Mouse (Mus musculus): Measurements from ENCODE around the gene Sestd1. TPM values are rescaled to one million over a fixed set of nuclear protein-coding genes. Genes with fewer than 3 reads are reported as not detected.

Gene Sestd1
- total RNA-seq, 1 experiment from 2014 or later: 22.2 TPM

- no peak for ATAC-seq (replicated peaks; ENCODE audit: low read depth, poor library complexity, severe bottlenecking)
These were observed 5.3 kb downstream of the Sestd1 start for GRCm38 (mm10) chr2:77274976-77275641.

GRCm38 (mm10) chr2:77272953-77273352 is 7.4 kb downstream of the Sestd1 start:
- ATAC-seq (replicated peaks; ENCODE audit: low read depth, poor library complexity, severe bottlenecking): no peak

- ATAC-seq (replicated peaks; ENCODE audit: low read depth, poor library complexity, severe bottlenecking): no peak
These were observed 9.6 kb downstream of the Sestd1 start for GRCm38 (mm10) chr2:77270781-77271180.

GRCm38 (mm10) chr2:77270136-77270535 is 10.3 kb downstream of the Sestd1 start:
- no peak for ATAC-seq (replicated peaks; ENCODE audit: low read depth, poor library complexity, severe bottlenecking)

- ATAC-seq (replicated peaks; ENCODE audit: low read depth, poor library complexity, severe bottlenecking): no peak
These were observed 11.7 kb downstream of the Sestd1 start for GRCm38 (mm10) chr2:77268612-77269239.

GRCm38 (mm10) chr2:77266931-77267330 is 13.5 kb downstream of the Sestd1 start:
- ATAC-seq (replicated peaks; ENCODE audit: low read depth, poor library complexity, severe bottlenecking): no peak

GRCm38 (mm10) chr2:77266011-77266410 is 14.4 kb downstream of the Sestd1 start:
- ATAC-seq (replicated peaks; ENCODE audit: low read depth, poor library complexity, severe bottlenecking): peak; percentile 27

- peak; percentile 10; the same call in 1 of the 2 replicates for ATAC-seq (replicated peaks; ENCODE audit: low read depth, poor library complexity, severe bottlenecking)
These were observed 15.1 kb downstream of the Sestd1 start for GRCm38 (mm10) chr2:77265301-77265700.

- ATAC-seq (replicated peaks; ENCODE audit: low read depth, poor library complexity, severe bottlenecking): peak; percentile 53
These were observed 15.8 kb downstream of the Sestd1 start for GRCm38 (mm10) chr2:77264550-77264949.

- ATAC-seq (replicated peaks; ENCODE audit: low read depth, poor library complexity, severe bottlenecking): peak; percentile 37
These were observed 16.6 kb downstream of the Sestd1 start for GRCm38 (mm10) chr2:77263477-77264435.

GRCm38 (mm10) chr2:77260134-77260533 is 20.3 kb downstream of the Sestd1 start:
- ATAC-seq (replicated peaks; ENCODE audit: low read depth, poor library complexity, severe bottlenecking): no peak

- ATAC-seq (replicated peaks; ENCODE audit: low read depth, poor library complexity, severe bottlenecking): no peak
These were observed 27.2 kb downstream of the Sestd1 start for GRCm38 (mm10) chr2:77253227-77253626.

GRCm38 (mm10) chr2:77251736-77252135 is 28.7 kb downstream of the Sestd1 start:
- no peak for ATAC-seq (replicated peaks; ENCODE audit: low read depth, poor library complexity, severe bottlenecking)

- peak; percentile 96 for ATAC-seq (replicated peaks; ENCODE audit: low read depth, poor library complexity, severe bottlenecking)
These were observed 30.4 kb downstream of the Sestd1 start for GRCm38 (mm10) chr2:77249771-77250681.

- no peak for ATAC-seq (replicated peaks; ENCODE audit: low read depth, poor library complexity, severe bottlenecking)
These were observed 32.0 kb downstream of the Sestd1 start for GRCm38 (mm10) chr2:77248416-77248815.

GRCm38 (mm10) chr2:77247200-77247830 is 33.1 kb downstream of the Sestd1 start:
- ATAC-seq (replicated peaks; ENCODE audit: low read depth, poor library complexity, severe bottlenecking): no peak

GRCm38 (mm10) chr2:77245806-77246205 is 34.6 kb downstream of the Sestd1 start:
- no peak for ATAC-seq (replicated peaks; ENCODE audit: low read depth, poor library complexity, severe bottlenecking)

GRCm38 (mm10) chr2:77242248-77242647 is 38.1 kb downstream of the Sestd1 start:
- no peak for ATAC-seq (replicated peaks; ENCODE audit: low read depth, poor library complexity, severe bottlenecking)

- ATAC-seq (replicated peaks; ENCODE audit: low read depth, poor library complexity, severe bottlenecking): peak; percentile 71
These were observed 41.8 kb downstream of the Sestd1 start for GRCm38 (mm10) chr2:77238607-77239006.
